Mouse (Mus musculus): Measurements from ENCODE around the gene Cenpk. TPM values are rescaled to one million over a fixed set of nuclear protein-coding genes. Genes with fewer than 3 reads are reported as not detected.
"Not testable (repeated sequence)": the region's sequence is repeated elsewhere in the genome, so short reads cannot be mapped to it uniquely, and the experiment has no call there.

Gene Cenpk
- 41.8 and 51.3 TPM in 2 replicates for polyA plus RNA-seq (2015; fragmentation: Nextera tagmentation; extraction: Ambion mirVana)

DNA sequence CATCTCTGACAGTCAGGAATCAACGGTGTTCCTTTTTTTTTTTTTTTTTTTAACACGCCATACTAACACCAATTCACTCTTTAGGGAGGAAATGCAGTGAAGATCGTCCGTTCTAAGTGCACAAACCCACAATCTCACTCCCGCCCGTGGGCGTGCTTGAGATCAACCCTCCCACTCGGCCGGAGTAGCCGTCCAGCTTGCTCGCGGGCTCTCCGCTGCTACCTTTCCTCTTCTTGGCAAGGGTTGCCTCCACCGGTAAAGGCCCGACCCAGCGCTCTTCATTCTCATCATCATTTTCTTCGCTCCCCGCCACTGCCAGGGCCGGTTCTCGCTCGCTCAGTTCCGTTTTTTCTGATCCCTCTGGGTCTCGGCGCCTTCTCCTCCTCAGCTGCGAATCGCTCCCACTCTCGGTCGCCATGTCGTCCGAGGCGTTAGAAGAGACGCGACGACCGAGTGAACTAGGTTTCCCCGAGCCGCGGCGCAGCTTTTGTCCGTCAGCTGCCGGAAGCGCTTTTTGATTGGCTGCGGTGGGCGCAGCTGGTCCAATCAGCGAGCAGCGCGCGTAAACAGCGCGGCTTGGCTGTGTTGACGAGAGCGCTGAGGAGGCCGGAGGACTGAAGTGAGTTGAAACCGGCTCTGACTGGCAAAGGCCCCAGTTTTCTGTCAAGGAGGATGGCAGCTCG lies at the start of gene Cenpk, which contains the start of gene Ppwd1:
Gene Cenpk (plus strand): TSS at position 228 of the 683 bp plus-strand sequence.
Gene Ppwd1 (minus strand): TSS at position 460 of the 683 bp plus-strand sequence.
- peak; percentile 99 for ATAC-seq (ENCODE audit: insufficient read depth, low FRiP score)

DNA sequence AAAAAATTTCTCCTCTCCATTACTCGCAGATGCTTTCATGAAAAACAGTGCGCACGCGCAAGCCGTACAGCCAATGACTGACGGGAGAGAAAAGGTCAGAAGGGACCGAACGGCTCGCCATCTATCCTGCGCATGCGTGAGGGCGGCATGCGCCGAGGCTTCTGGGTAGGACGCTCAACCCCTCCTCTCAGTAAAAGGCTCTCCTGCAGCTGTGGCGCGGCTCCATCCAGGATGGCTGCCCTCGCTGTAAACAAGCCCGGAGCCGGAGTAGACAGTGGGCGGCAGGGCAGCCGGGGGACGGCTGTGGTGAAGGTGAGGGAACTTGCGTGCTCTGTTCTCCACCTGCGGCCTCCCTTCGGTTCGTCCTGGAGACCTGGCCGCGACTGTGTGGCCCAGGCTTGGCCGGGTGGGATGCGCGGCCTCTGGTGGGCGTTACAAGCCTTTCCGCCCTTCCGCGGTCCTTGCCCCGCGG lies 49.7 kb upstream of the Cenpk start, which contains the start of gene Trim23:
Gene Trim23 (plus strand): TSS at position 148 of the 472 bp plus-strand sequence.
- peak within 1 kb of the TSS; percentile 83 for H3K4me2 ChIP-seq (ENCODE audit: low read depth, low read length)
- H3K4me1 ChIP-seq (ENCODE audit: control insufficient read depth, insufficient read depth, low read length) = peaks cover 10% of the 10 kb centered on the region
- peak; percentile 99 for ATAC-seq (ENCODE audit: insufficient read depth, low FRiP score)
- no peaks in the 10 kb centered on the region for H3K36me3 ChIP-seq (ENCODE audit: control insufficient read depth, insufficient read depth, low read length)
- peak within 1 kb of the TSS; percentile 84 for H3K27ac ChIP-seq (ENCODE audit: low read length)
- no peaks in the 10 kb centered on the region for H3K9me3 ChIP-seq (replicated peaks; ENCODE audit: control insufficient read depth, low read length)
- WGBS = under 1% methylated on average over 38 of the region's 38 CpGs
- no peaks in the 10 kb centered on the region for H3K27me3 ChIP-seq (ENCODE audit: control insufficient read depth, insufficient read depth, low read length)
- H3K9ac ChIP-seq (ENCODE audit: low read length) = peak within 1 kb of the TSS; percentile 93
- H3K4me3 ChIP-seq (replicated peaks; ENCODE audit: low read length) = peak within 1 kb of the TSS; percentile 97

More for the DNA sequence above, at the start of gene Cenpk, which contains the start of gene Ppwd1:
- Histone ChIP-seq H3K9me3 (replicated peaks; ENCODE audit: control insufficient read depth, low read length) (no peaks in the 10 kb centered on the region), H3K27ac (ENCODE audit: low read length) (peak within 1 kb of the TSS; percentile 97), H3K36me3 (ENCODE audit: control insufficient read depth, insufficient read depth, low read length) (no peaks in the 10 kb centered on the region), H3K9ac (ENCODE audit: low read length) (peak within 1 kb of the TSS; percentile 92), H3K4me2 (ENCODE audit: low read depth, low read length) (peak within 1 kb of the TSS; percentile 76), H3K4me3 (replicated peaks; ENCODE audit: low read length) (peak within 1 kb of the TSS; percentile 89), H3K4me1 (ENCODE audit: control insufficient read depth, insufficient read depth, low read length) (peaks cover 7% of the 10 kb centered on the region), H3K27me3 (ENCODE audit: control insufficient read depth, insufficient read depth, low read length) (no peaks in the 10 kb centered on the region)
- WGBS = under 1% methylated on average over 55 of the region's 55 CpGs

GRCm38 (mm10) chr13:104179176-104179888 lies 49.1 kb upstream of the Cenpk start:
- 14% methylated on average over 13 of the region's 13 CpGs for WGBS
- Histone ChIP-seq H3K9ac (ENCODE audit: low read length) (peak overlapping the region; percentile 93), H3K27me3 (ENCODE audit: control insufficient read depth, insufficient read depth, low read length) (no peaks in the 10 kb centered on the region), H3K9me3 (replicated peaks; ENCODE audit: control insufficient read depth, low read length) (no peaks in the 10 kb centered on the region), H3K36me3 (ENCODE audit: control insufficient read depth, insufficient read depth, low read length) (no peaks in the 10 kb centered on the region), H3K4me3 (replicated peaks; ENCODE audit: low read length) (peak overlapping the region; percentile 97), H3K4me1 (ENCODE audit: control insufficient read depth, insufficient read depth, low read length) (peaks cover 10% of the 10 kb centered on the region), H3K27ac (ENCODE audit: low read length) (peak overlapping the region; percentile 73), H3K4me2 (ENCODE audit: low read depth, low read length) (peak overlapping the region; percentile 72)
- ATAC-seq (ENCODE audit: insufficient read depth, low FRiP score) = no peak

- WGBS = 60% methylated on average over 4 of the region's 4 CpGs
- no peaks in the 10 kb centered on the region for H3K9me3 ChIP-seq (replicated peaks; ENCODE audit: control insufficient read depth, low read length)
- no peak overlapping the region for H3K4me3 ChIP-seq (replicated peaks; ENCODE audit: low read length)
- ATAC-seq (ENCODE audit: insufficient read depth, low FRiP score) = peak; percentile 40
- H3K4me1 ChIP-seq (ENCODE audit: control insufficient read depth, insufficient read depth, low read length) = no peaks in the 10 kb centered on the region
- H3K27ac ChIP-seq (ENCODE audit: low read length) = no peak overlapping the region
- H3K9ac ChIP-seq (ENCODE audit: low read length) = no peak overlapping the region
- H3K36me3 ChIP-seq (ENCODE audit: control insufficient read depth, insufficient read depth, low read length) = peaks cover 3% of the 10 kb centered on the region; the same call in 1 of the 2 replicates
- no peaks in the 10 kb centered on the region for H3K27me3 ChIP-seq (ENCODE audit: control insufficient read depth, insufficient read depth, low read length)
- no peak overlapping the region for H3K4me2 ChIP-seq (ENCODE audit: low read depth, low read length)
Observed at GRCm38 (mm10) chr13:104187357-104187756, 41.1 kb upstream of the Cenpk start.

DNA sequence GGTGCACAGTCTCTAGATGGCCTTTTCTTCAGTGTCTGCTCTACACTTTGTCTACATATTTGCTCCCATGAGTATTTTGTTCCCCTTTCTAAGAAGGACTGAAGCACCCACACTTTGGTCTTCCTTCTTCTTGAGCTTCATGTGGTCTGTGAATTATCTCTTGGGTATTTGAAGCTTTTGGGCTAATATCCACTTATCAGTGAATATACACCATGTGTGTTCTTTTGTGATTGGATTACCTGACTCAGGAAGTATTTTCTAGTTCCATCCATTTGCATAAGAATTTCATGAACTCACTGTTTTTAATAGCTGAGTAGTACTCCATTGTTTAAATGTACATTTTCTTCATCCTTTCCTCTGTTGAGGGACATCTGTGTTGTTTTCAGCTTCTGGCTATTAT lies 32.5 kb upstream of the Cenpk start:
- not testable (repeated sequence) for H3K36me3 ChIP-seq (ENCODE audit: control insufficient read depth, insufficient read depth, low read length); ATAC-seq (ENCODE audit: insufficient read depth, low FRiP score)

DNA sequence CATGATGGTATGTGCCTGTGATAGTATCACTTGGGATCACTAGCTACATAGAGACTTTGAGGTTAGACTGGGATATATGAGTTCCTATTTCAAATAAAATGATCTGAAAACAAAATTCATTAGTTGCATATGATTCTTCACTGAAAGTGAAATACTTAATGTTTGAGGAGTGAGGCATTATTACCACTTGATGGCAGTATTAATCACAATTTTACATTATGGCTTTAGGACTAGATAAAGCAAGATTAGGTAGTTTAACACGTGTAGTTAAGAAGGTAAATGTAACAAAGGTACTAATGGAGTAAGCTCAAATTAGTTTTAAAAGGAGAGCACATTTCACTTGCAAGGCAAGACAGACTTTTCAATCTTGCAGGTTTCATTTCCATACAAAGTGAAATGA lies 24.1 kb upstream of the Cenpk start:
- H3K4me3 ChIP-seq (replicated peaks; ENCODE audit: low read length) = no peak overlapping the region
- 67% methylated on average over 1 of the region's 1 CpGs for WGBS
- no peak for ATAC-seq (ENCODE audit: insufficient read depth, low FRiP score)
- no peaks in the 10 kb centered on the region for H3K9me3 ChIP-seq (replicated peaks; ENCODE audit: control insufficient read depth, low read length)
- no peak overlapping the region for H3K27ac ChIP-seq (ENCODE audit: low read length)
- no peaks in the 10 kb centered on the region for H3K27me3 ChIP-seq (ENCODE audit: control insufficient read depth, insufficient read depth, low read length)
- no peak overlapping the region for H3K4me2 ChIP-seq (ENCODE audit: low read depth, low read length)
- no peak overlapping the region for H3K9ac ChIP-seq (ENCODE audit: low read length)
- peaks cover 3% of the 10 kb centered on the region for H3K36me3 ChIP-seq (ENCODE audit: control insufficient read depth, insufficient read depth, low read length)
- no peaks in the 10 kb centered on the region for H3K4me1 ChIP-seq (ENCODE audit: control insufficient read depth, insufficient read depth, low read length)

More for the DNA sequence above, 32.5 kb upstream of the Cenpk start:
- not testable (repeated sequence) for H3K9me3 ChIP-seq (replicated peaks; ENCODE audit: control insufficient read depth, low read length); H3K4me1 ChIP-seq (ENCODE audit: control insufficient read depth, insufficient read depth, low read length); H3K9ac ChIP-seq (ENCODE audit: low read length); H3K27me3 ChIP-seq (ENCODE audit: control insufficient read depth, insufficient read depth, low read length); H3K27ac ChIP-seq (ENCODE audit: low read length); H3K4me3 ChIP-seq (replicated peaks; ENCODE audit: low read length); H3K4me2 ChIP-seq (ENCODE audit: low read depth, low read length)

DNA sequence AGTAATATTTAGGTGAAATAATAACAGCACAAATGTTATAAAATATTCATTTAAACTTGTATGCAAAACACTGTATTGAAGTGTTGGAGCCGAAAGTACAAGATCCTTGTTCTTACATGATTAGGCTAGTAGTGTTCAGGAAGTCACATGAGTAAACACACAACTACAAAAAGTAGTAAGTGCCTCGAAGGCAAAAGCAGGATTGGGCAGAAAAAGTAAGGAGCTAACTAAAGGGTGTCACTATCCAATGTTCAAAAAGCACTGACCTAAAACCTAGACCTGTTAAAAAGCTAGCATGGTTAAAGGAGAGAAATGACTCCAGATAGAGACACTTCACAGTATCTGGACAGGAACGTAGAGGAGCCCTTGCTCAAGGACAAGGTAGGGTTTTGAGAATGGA lies 933 bp upstream of the Cenpk start:
- peaks cover 7% of the 10 kb centered on the region for H3K4me1 ChIP-seq (ENCODE audit: control insufficient read depth, insufficient read depth, low read length)
- H3K9me3 ChIP-seq (replicated peaks; ENCODE audit: control insufficient read depth, low read length) = no peaks in the 10 kb centered on the region
- peak overlapping the region; percentile 89 for H3K4me3 ChIP-seq (replicated peaks; ENCODE audit: low read length)
- no peak for ATAC-seq (ENCODE audit: insufficient read depth, low FRiP score)
- H3K27me3 ChIP-seq (ENCODE audit: control insufficient read depth, insufficient read depth, low read length) = no peaks in the 10 kb centered on the region
- WGBS = 34% methylated on average over 3 of the region's 3 CpGs
- H3K9ac ChIP-seq (ENCODE audit: low read length) = peak overlapping the region; percentile 47; the same call in 1 of the 2 replicates
- peak overlapping the region; percentile 76 for H3K4me2 ChIP-seq (ENCODE audit: low read depth, low read length)
- H3K36me3 ChIP-seq (ENCODE audit: control insufficient read depth, insufficient read depth, low read length) = no peaks in the 10 kb centered on the region
- no peak overlapping the region for H3K27ac ChIP-seq (ENCODE audit: low read length)

- H3K9ac ChIP-seq (ENCODE audit: low read length) = peak overlapping the region; percentile 85
- peak overlapping the region; percentile 62 for H3K4me2 ChIP-seq (ENCODE audit: low read depth, low read length)
- H3K27me3 ChIP-seq (ENCODE audit: control insufficient read depth, insufficient read depth, low read length) = no peaks in the 10 kb centered on the region
- WGBS = 5% methylated on average over 15 of the region's 15 CpGs
- H3K36me3 ChIP-seq (ENCODE audit: control insufficient read depth, insufficient read depth, low read length) = no peaks in the 10 kb centered on the region
- no peak for ATAC-seq (ENCODE audit: insufficient read depth, low FRiP score)
- H3K4me3 ChIP-seq (replicated peaks; ENCODE audit: low read length) = peak overlapping the region; percentile 89
- no peaks in the 10 kb centered on the region for H3K9me3 ChIP-seq (replicated peaks; ENCODE audit: control insufficient read depth, low read length)
- peaks cover 7% of the 10 kb centered on the region for H3K4me1 ChIP-seq (ENCODE audit: control insufficient read depth, insufficient read depth, low read length)
- peak overlapping the region; percentile 66; the same call in 1 of the 2 replicates for H3K27ac ChIP-seq (ENCODE audit: low read length)
Observed at GRCm38 (mm10) chr13:104229181-104229580, 770 bp downstream of the Cenpk start.

- H3K4me2 ChIP-seq (ENCODE audit: low read depth, low read length) = no peak overlapping the region
- no peaks in the 10 kb centered on the region for H3K9me3 ChIP-seq (replicated peaks; ENCODE audit: control insufficient read depth, low read length)
- H3K27me3 ChIP-seq (ENCODE audit: control insufficient read depth, insufficient read depth, low read length) = no peaks in the 10 kb centered on the region
- no peaks in the 10 kb centered on the region for H3K36me3 ChIP-seq (ENCODE audit: control insufficient read depth, insufficient read depth, low read length)
- no peak overlapping the region for H3K9ac ChIP-seq (ENCODE audit: low read length)
- no peak overlapping the region for H3K27ac ChIP-seq (ENCODE audit: low read length)
- no peak overlapping the region for H3K4me3 ChIP-seq (replicated peaks; ENCODE audit: low read length)
- no peak for ATAC-seq (ENCODE audit: insufficient read depth, low FRiP score)
- H3K4me1 ChIP-seq (ENCODE audit: control insufficient read depth, insufficient read depth, low read length) = no peaks in the 10 kb centered on the region
- 92% methylated on average over 3 of the region's 3 CpGs for WGBS
Observed at GRCm38 (mm10) chr13:104258997-104259396, 30.6 kb downstream of the Cenpk start.
